Comparison of ENCODE assay signal across 30 mouse cellular contexts in the genomic region with DNA sequence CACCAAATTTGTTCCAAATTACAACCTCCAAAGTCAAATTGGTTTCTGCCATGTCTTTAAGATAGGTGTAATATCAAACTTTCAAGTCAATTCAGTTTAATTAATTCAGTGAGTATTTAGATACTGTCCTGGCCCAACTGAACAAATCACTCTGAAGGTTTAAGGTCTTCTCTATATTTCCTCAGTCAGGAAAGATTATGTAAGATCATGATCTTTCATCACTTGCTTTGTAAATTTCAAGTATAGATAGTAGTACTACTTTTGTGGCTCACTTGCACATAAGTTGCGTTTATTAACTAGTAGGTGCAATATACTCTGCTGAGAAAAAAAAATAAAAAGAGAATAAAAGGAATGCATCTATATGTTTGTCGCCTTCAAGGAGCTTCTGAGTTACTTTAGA.
"Had no signal": no experiment of that assay in that cellular context is flagged by ENCODE, and none has a peak within 500 bp of the region (broad histone marks: within the 10 kb centered on the region; RNA-seq: fewer than 3 reads in every experiment).

No protein-coding gene starts in this region.

- H3K9me3 ChIP-seq: limb, embryonic 10.5 days; limb, embryonic 12.5 days; limb, embryonic 13.5 days; limb, embryonic 15.5 days; liver, embryonic 12.5 days; liver, embryonic 13.5 days; liver, embryonic 15.5 days; lung, embryonic 15.5 days; megakaryocyte, embryonic 14.5 days; midbrain, embryonic 10.5 days; midbrain, embryonic 12.5 days; midbrain, embryonic 13.5 days; midbrain, embryonic 15.5 days had no signal

- H3K27ac ChIP-seq: left cerebral cortex, adult 2 months; limb, embryonic 10.5 days; limb, embryonic 12.5 days; limb, embryonic 13.5 days; limb, embryonic 15.5 days; liver, embryonic 12.5 days; liver, embryonic 13.5 days; liver, embryonic 14.5 days; liver, embryonic 15.5 days; lung, embryonic 15.5 days; macrophage; midbrain, embryonic 10.5 days; midbrain, embryonic 12.5 days; midbrain, embryonic 13.5 days; midbrain, embryonic 15.5 days had no signal

- H3K36me3 ChIP-seq: limb, embryonic 10.5 days; limb, embryonic 12.5 days; limb, embryonic 13.5 days; limb, embryonic 15.5 days; liver, embryonic 12.5 days; liver, embryonic 13.5 days; liver, embryonic 15.5 days; lung, embryonic 15.5 days; midbrain, embryonic 10.5 days; midbrain, embryonic 12.5 days; midbrain, embryonic 13.5 days; midbrain, embryonic 15.5 days had no signal

- ATAC-seq: liver, embryonic 12.5 days; liver, postnatal 0 days; lung, postnatal 0 days; midbrain, embryonic 13.5 days; midbrain, embryonic 15.5 days; midbrain, embryonic 16.5 days had no signal

- H3K27me3 ChIP-seq: limb, embryonic 12.5 days; limb, embryonic 13.5 days; limb, embryonic 15.5 days; liver, embryonic 12.5 days; liver, embryonic 13.5 days; liver, embryonic 15.5 days; lung, embryonic 15.5 days; megakaryocyte, embryonic 14.5 days; midbrain, embryonic 12.5 days; midbrain, embryonic 13.5 days; midbrain, embryonic 15.5 days had no signal

- H3K4me1 ChIP-seq: limb, embryonic 10.5 days; limb, embryonic 12.5 days; limb, embryonic 13.5 days; limb, embryonic 15.5 days; liver, embryonic 12.5 days; liver, embryonic 13.5 days; liver, embryonic 15.5 days; lung, embryonic 15.5 days; megakaryocyte, embryonic 14.5 days; midbrain, embryonic 10.5 days; midbrain, embryonic 12.5 days; midbrain, embryonic 13.5 days; midbrain, embryonic 15.5 days had no signal

- H3K4me3 ChIP-seq: left cerebral cortex, adult 2 months; limb, embryonic 10.5 days; limb, embryonic 12.5 days; limb, embryonic 13.5 days; limb, embryonic 15.5 days; liver, embryonic 12.5 days; liver, embryonic 13.5 days; liver, embryonic 15.5 days; lung, embryonic 15.5 days; megakaryocyte, embryonic 14.5 days; midbrain, embryonic 10.5 days; midbrain, embryonic 12.5 days; midbrain, embryonic 13.5 days; midbrain, embryonic 15.5 days; myocyte had no signal

- DNase-seq: left cerebral cortex, postnatal 4 days; liver; liver, embryonic 13.5 days; liver, postnatal 0 days; lung, adult 18-20 months; lung, adult 2 months; lung, embryonic 14.5 days; lung, postnatal 10 days; lung, postnatal 14 days; lung, postnatal 36 days; lung, postnatal 4 days; midbrain, embryonic 14.5 days had no signal
